Mouse (Mus musculus) liver, embryonic 12.5 days (tissue): Measurements from ENCODE around the gene Rgs7bp. TPM values are rescaled to one million over a fixed set of nuclear protein-coding genes. Genes with fewer than 3 reads are reported as not detected.
"Not testable (repeated sequence)": the region's sequence is repeated elsewhere in the genome, so short reads cannot be mapped to it uniquely, and the experiment has no call there.

Experiments used
- ATAC-seq: fragments of 200-750 bp; cut with Nextera tagmentation; 2 replicates; pipeline ENCODE4 v1.8.0; 2017; ENCODE audit warnings: moderate number of reproducible peaks, mild to moderate bottlenecking, moderate library complexity
- H3K27ac ChIP-seq: fragments of 300-500 bp; sonication (generic); 2 replicates; pipeline ENCODE4 v1.5.1; 2016; ENCODE audit warnings: mild to moderate bottlenecking
- H3K27me3 ChIP-seq: fragments of 300-500 bp; sonication (generic); replicated peaks from 2 replicates; pipeline ENCODE4 v1.6.1; 2016; ENCODE audit warnings: mild to moderate bottlenecking, moderate library complexity
- H3K36me3 ChIP-seq: fragments of 300-500 bp; sonication (generic); 2 replicates; pipeline ENCODE4 v1.6.1; 2016; ENCODE audit warnings: mild to moderate bottlenecking, moderate library complexity
- H3K4me1 ChIP-seq: fragments of 300-500 bp; sonication (generic); 2 replicates; pipeline ENCODE4 v1.6.1; 2016
- H3K4me2 ChIP-seq: fragments of 300-500 bp; sonication (generic); 2 replicates; pipeline ENCODE4 v1.6.1; 2016; ENCODE audit warnings: mild to moderate bottlenecking, moderate library complexity
- H3K4me3 ChIP-seq: fragments of 300-500 bp; sonication (generic); 2 replicates; pipeline ENCODE4 v1.5.1; 2016; ENCODE audit warnings: mild to moderate bottlenecking, moderate library complexity
- H3K9ac ChIP-seq: fragments of 300-500 bp; sonication (generic); 2 replicates; pipeline ENCODE4 v1.6.1; 2016; ENCODE audit warnings: mild to moderate bottlenecking, moderate library complexity
- H3K9me3 ChIP-seq: fragments of 300-500 bp; sonication (generic); replicated peaks from 2 replicates; pipeline ENCODE4 v1.6.1; 2016; ENCODE audit warnings: mild to moderate bottlenecking, moderate library complexity
- WGBS: fragments of 180-500 bp; shearing (Covaris S2); methylation state at CpG from one replicate; pipeline ENCODE4 v1.1.7; 2016; ENCODE audit not compliant: insufficient replicate concordance; 5-methylcytosine and 5-hydroxymethylcytosine counted together
- polyA plus RNA-seq: library from polyadenylated mRNA; unstranded; fragments of >200 nt; fragmentation: Nextera tagmentation; extraction: Ambion mirVana; gene quantifications from 2 replicates; pipeline ENCODE4 v1.2.1, GENCODE M21; 2016

Gene Rgs7bp
- polyA plus RNA-seq, 1 experiment from 2014 or later: 0.64 TPM

DNA sequence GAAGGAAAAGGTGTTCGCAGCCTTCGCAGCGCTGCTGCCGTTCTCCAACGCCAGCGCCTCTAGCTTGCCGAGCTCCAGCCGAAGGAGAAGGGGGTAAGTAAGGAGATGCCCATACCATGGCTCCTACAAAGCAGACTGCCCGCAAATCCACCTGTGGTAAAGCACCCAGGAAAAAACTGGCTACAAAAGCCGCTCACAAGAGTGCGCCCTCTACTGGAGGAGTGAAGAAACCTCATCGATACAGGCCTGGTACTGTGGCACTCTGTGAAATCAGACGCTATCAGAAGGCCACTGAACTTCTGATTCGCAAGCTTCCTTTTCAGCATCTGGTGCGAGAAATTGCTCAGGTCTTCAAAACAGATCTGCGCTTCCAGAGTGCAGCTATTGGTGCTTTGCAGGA lies 136.1 kb downstream of the Rgs7bp start:
- Histone ChIP-seq H3K4me3 (no peak overlapping the region), H3K36me3 (no peaks in the 10 kb centered on the region), H3K9me3 (no peaks in the 10 kb centered on the region), H3K9ac (no peak overlapping the region), H3K27me3 (no peaks in the 10 kb centered on the region), H3K4me2 (no peak overlapping the region), H3K4me1 (no peaks in the 10 kb centered on the region), H3K27ac (no peak overlapping the region)
- WGBS: 66% methylated on average over 16 of the region's 16 CpGs
- ATAC-seq: no peak

GRCm38 (mm10) chr13:104916771-104917170 lies 138.0 kb downstream of the Rgs7bp start:
- H3K4me2 ChIP-seq, H3K4me1 ChIP-seq, ATAC-seq, H3K27ac ChIP-seq, H3K36me3 ChIP-seq, H3K9ac ChIP-seq, H3K9me3 ChIP-seq, H3K4me3 ChIP-seq, H3K27me3 ChIP-seq: not testable (repeated sequence)
- WGBS: 78% methylated on average over 6 of the region's 6 CpGs

GRCm38 (mm10) chr13:104916106-104916505 lies 138.6 kb downstream of the Rgs7bp start:
- ATAC-seq: no peak
- WGBS: 78% methylated on average over 2 of the region's 2 CpGs
- no peaks in the 10 kb centered on the region for H3K4me1 ChIP-seq

DNA sequence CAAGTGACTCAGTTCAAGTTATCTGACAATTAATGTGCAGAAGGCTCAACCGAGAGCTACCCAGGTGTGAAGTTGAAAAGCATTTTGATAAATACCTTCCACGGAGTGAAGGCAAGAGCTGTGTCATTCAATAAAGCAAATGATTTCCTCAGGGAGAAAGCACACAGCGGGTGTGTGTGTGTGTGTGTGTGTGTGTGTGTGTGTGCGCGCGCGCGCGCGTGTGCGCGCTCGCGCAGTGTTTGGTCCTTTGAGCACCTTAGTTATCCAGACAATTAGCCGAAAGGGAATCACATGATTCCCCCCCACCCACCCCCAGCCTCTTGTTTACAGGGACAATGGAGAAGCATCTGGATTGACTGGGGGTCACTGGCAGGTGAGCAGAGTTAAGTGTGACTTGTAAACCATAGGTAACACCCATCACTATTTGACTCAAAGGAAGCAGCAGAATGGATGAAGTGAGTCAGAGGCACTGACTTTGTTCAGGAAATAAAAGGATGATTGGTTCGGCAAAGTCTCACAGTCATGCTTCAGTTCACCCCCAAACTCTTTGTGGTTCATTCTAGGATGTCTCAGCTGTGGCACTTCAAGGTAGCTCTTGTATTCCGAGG lies 140.3 kb downstream of the Rgs7bp start:
- ATAC-seq: no peak
- no peaks in the 10 kb centered on the region for H3K36me3 ChIP-seq
- H3K4me1 ChIP-seq: no peaks in the 10 kb centered on the region
- no peak overlapping the region for H3K27ac ChIP-seq
- H3K9ac ChIP-seq: no peak overlapping the region
- no peak overlapping the region for H3K4me3 ChIP-seq
- no peaks in the 10 kb centered on the region for H3K27me3 ChIP-seq
- H3K9me3 ChIP-seq: no peaks in the 10 kb centered on the region
- no peak overlapping the region for H3K4me2 ChIP-seq
- WGBS: 86% methylated on average over 17 of the region's 17 CpGs

More at GRCm38 (mm10) chr13:104916106-104916505, 138.6 kb downstream of the Rgs7bp start:
- H3K4me3 ChIP-seq: no peak overlapping the region
- H3K9ac ChIP-seq: no peak overlapping the region
- H3K4me2 ChIP-seq: no peak overlapping the region
- H3K9me3 ChIP-seq: no peaks in the 10 kb centered on the region
- H3K36me3 ChIP-seq: no peaks in the 10 kb centered on the region
- H3K27me3 ChIP-seq: no peaks in the 10 kb centered on the region
- H3K27ac ChIP-seq: no peak overlapping the region

- not testable (repeated sequence) for H3K4me3 ChIP-seq, H3K27me3 ChIP-seq, H3K9me3 ChIP-seq, H3K4me1 ChIP-seq, H3K9ac ChIP-seq, ATAC-seq, H3K4me2 ChIP-seq, H3K27ac ChIP-seq, H3K36me3 ChIP-seq
- WGBS: 67% methylated on average over 5 of the region's 5 CpGs
Observed at GRCm38 (mm10) chr13:104911626-104912025, 143.1 kb downstream of the Rgs7bp start.

DNA sequence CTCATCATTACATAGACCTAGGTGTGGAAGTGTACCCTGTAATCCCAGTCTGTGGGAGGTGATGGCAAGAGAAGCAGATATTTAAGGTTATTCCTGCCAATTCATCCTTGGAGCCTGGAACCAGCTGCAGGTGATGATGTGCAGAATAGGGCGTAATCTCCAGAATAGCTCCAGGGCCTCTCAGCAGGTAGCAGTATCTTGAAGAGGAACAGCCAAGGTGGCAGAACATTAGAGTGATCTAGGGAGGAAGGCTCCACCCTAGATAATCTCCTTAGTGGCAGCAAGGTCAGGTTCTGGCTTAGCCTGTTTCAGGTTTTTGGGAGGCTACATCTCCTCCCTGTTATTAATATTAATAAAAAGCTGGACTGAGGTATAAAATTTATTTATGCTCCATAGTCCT lies 143.7 kb downstream of the Rgs7bp start:
- H3K27me3 ChIP-seq, H3K9me3 ChIP-seq, H3K4me2 ChIP-seq, ATAC-seq, H3K27ac ChIP-seq, H3K4me3 ChIP-seq, H3K36me3 ChIP-seq, H3K9ac ChIP-seq, H3K4me1 ChIP-seq: not testable (repeated sequence)
- WGBS: 65% methylated on average over 1 of the region's 1 CpGs

DNA sequence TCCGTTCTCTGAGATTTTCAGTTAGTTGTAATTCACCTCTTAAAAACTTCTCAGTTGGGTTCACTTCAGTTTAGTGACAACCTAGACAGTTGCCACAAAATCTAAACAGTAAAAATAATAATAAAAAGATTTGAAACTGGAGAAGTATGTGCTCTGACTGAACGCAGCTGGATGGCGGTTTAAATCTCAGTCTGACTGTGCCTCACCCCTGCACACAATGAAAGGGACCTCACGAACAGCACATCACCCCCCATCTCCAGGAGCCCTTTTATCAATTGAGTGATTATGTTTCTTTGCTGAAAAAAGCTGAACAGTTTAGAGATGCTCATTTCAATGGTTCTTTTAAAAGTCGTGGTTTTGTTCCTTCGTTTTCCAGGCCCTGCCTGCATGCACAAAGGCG lies 146.0 kb downstream of the Rgs7bp start:
- Histone ChIP-seq H3K9me3 (no peaks in the 10 kb centered on the region), H3K4me3 (no peak overlapping the region), H3K4me2 (no peak overlapping the region), H3K27me3 (no peaks in the 10 kb centered on the region), H3K36me3 (no peaks in the 10 kb centered on the region), H3K4me1 (no peaks in the 10 kb centered on the region), H3K27ac (no peak overlapping the region), H3K9ac (no peak overlapping the region)
- 66% methylated on average over 7 of the region's 7 CpGs for WGBS
- ATAC-seq: no peak

Other genes with a start within 250 kb of the Rgs7bp start
- gene Cwc27, start 237.8 kb downstream of the Rgs7bp start, polyA plus RNA-seq: 14.8 and 18.2 TPM in 2 replicates
- gene Shisal2b, start 191.0 kb downstream of the Rgs7bp start, polyA plus RNA-seq: not detected in 2 replicates
- not detected in 2 replicates for gene 4933425L06Rik, start 27.2 kb upstream of the Rgs7bp start, polyA plus RNA-seq
- gene Rnf180, start 239.9 kb upstream of the Rgs7bp start, polyA plus RNA-seq: 1.2 and 1.6 TPM in 2 replicates